Mouse (Mus musculus) kidney, postnatal 4 days (tissue): ENCODE measurements around the gene Eno2.
A peak's percentile ranks its signal among the peaks of the same experiment; 100 is the strongest.

Experiments used
- DNase-seq, 2 experiments: peaks; one replicate each; pipeline ENCODE4 v3.0.0; 2021; ENCODE audit warnings: mixed read lengths in 2 of 2

Eno2 gene

GRCm38 (mm10) chr6:124738511-124739023 lies 30.9 kb downstream of the Eno2 start, which contains the start of gene Ptpn6:
Gene Ptpn6, minus strand, starts transcription at chr6:124738714.
- DNase-seq = peak; percentile 79 to 90

DNA sequence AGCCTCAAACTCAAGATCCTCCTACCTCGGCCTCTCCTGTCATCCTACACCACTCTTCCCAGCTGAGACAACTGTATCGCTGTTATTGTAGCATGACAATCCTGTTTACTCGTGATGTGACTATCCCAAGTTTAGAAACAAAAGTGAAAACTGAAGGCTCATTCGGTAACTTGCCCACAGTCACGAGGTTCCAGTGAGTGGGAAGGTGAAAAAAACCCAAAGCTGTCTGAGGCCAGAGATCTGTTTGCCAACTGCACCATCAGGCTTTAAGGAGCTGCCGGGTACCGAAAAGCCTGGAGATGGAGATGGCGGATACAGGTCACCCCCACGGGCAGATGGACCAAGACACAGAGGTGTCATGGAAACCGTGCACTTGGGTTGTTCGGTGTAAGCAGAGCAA lies 32.4 kb downstream of the Eno2 start:
- no peak for DNase-seq

GRCm38 (mm10) chr6:124734417-124734816 lies 35.1 kb downstream of the Eno2 start:
- no peak for DNase-seq

DNA sequence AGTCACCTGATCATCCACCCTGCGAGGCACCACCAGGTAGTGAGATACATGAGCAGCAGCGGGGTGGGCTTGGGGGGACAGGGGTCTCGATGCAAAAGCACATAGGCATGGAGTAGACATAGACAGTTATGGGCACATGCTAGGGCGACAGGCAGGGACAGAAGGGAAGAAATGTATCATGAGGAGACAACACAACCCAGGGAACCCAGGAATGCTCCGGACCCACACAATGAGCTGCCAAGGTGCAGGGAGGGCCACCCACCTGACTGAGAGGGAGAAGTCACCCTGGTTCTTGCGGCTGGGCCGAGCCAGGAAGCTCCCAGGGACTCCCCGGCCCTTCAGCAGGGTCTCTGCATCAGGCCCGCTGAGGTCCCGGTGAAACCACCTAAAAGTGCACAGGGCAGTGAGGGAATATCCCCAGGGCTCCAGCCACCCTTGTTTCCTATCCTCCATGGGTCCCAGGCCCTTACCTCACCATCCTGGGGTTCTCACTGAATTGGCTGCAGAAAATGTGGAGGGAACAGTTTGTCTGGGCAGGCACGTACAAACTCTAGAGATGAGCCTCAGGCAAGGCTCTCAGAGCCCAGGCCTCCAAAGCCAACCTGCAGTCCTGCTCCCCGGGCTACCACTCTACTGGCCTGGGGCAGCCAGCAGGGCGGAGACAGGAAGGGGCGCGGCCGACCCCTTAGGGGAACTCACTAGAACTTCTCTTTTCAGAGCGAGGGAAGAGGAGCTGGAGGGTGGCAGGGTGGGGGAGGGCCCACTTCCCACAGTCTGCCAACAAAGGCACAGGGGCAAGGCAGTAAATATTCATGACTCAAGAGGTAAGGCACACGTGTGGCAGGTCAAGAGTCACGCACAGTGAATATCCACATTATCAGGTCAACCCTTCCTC lies 36.8 kb downstream of the Eno2 start:
- DNase-seq = peak; percentile 44 to 59

DNA sequence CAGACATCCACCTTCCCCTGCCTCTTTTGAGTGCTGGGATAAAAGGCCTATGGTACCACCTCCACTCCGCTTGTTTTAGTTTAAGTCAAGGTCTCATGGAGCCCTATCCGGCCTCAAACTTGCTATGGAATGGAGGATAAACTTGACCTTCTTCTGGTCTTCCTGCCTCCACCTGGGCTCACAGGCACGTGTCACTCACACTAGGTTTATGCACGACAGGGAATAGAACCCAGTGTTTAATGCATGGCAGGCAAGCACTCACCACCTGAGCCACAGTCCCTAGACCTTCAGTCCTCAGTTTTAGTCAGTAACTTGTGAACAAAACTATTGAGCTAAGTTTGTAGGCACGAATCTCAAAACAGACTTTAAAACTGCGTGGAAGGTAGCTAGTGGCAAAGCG lies 38.4 kb downstream of the Eno2 start:
- DNase-seq = no peak

DNA sequence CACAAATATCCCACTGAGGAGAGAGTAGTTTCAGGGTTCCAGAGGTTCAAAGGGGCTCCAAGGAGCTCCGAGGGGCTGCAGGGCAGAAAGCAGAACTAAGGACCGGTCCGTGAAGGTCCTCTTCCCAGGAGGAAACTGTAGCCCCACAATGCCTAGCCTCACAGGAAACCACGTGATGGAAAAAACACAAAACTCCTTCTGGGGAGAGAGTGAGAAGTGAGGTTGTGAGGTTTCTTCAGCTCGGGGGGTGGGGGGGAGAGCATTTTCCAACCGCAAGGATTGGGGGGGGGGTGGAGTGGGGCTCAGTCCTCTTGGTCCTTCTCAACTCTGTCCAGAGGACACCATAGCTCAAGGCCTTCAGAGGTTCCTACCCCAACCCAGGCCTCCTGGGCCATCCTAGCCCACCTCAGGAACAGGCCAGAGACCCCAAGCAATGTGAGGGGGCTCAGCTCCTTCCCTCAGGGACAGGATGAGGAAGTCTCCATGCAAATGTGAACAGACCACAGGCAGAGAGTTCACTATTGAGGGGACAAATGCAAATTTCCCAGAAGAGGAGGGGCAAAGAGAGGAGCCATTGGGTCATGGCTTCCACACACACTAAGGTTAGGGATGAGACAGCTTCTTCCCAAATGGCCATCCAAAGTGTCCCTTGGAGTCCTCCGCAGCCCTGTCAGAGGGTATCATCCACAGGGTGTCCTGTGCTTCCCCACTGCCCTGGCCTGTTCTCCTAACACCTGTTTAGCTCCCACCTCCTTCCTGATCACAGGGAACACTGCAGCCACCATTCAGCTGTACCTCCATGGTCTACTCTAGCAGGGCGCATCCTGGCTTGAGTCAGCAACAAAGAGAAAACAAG lies 39.4 kb downstream of the Eno2 start:
- DNase-seq = no peak

- DNase-seq = no peak
Observed at GRCm38 (mm10) chr6:124728621-124729020, 40.9 kb downstream of the Eno2 start.

- no peak for DNase-seq
Observed at GRCm38 (mm10) chr6:124724472-124724871, 45.0 kb downstream of the Eno2 start.

DNA sequence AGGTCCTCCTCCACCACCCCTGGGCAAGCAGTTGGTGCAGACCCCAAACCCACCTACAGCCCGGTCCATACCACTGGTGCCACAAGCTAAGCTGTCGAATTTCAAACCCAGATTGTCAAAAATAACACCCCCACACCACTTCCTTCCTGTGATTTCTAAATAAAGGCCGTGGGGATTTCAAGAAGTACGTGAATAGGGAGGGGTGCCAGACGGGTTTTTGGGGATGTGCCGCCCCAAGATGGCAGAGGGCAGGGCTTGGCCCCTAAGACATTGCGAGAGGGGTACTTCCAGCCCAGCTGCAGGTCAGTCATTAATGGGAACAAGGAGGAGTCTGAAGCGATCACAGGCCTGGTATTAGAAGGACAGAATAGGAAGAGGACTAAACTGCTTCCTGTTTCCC lies 45.9 kb downstream of the Eno2 start:
- DNase-seq = no peak

GRCm38 (mm10) chr6:124722876-124723473 lies 46.5 kb downstream of the Eno2 start:
- DNase-seq = no peak

DNA sequence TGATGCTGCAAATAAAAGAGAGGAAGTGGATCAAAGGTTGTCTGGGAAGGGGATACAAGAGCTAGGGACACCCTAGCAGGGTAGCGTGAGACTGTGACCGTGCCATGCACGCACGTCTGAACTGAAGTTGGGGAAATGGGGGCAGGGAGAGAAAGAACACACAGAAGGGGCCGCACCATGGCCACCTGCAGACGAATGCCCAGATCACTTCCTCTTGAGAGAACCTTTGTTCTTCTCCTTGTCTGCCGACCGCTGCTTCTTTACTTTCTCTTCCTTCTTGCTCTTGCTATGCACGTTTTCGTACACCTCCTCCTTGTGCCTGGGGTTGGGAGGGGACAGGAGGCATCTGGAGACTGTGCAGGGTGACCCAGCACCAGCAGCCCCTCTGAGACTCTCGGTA lies 48.6 kb downstream of the Eno2 start:
- DNase-seq = no peak

DNA sequence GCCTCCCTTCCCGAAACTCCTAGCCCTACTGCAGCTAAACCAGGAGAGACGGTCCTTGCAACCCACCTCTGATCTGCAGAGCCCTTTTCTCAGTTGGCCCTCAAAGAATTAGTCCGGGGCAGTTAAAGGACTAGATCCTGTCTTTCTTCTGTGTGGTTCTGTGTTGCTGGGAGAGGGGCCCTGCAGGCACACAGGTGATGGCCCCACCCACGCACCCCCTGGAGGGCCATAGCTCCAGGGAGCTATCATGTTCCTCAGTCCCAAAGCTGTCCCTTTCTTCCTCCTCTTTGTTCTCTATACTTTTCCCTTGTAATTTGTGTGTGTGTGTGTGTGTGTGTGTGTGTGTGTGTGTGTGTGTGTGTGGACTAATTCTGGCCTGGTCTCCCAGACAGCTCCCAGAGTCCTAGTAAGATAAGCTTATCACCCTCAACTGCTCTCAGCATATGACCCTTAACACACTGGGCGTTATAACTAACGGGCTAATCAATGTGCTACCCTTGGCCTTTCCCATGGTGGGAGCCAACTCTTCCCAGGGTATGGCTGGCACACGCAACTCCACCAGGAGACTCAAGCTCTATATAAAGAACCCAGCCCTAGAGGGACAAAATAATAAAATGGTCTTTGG lies 50.0 kb downstream of the Eno2 start:
- no peak for DNase-seq

- DNase-seq = peak; percentile 63 to 77
Observed at GRCm38 (mm10) chr6:124718703-124719102, 50.8 kb downstream of the Eno2 start.

DNA sequence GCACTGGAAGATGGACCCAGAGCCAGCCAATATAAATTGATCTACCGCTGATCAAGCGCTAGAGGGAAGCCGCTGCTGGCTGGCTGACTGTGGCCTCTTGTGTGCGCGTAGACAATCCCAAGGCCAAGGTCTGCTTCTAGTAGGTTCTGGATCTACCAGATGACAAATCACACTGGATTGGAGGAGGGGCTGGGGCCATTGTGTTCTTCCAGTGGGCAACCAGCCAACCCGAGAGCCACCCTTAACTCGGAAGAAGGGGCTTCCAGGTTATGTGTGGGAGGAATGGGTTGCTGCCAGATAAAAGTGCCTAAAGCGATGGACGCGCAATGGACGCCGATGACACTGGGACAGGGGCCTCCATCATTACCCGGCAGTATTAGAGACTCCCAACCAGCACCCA lies 51.5 kb downstream of the Eno2 start:
- DNase-seq = no peak

DNA sequence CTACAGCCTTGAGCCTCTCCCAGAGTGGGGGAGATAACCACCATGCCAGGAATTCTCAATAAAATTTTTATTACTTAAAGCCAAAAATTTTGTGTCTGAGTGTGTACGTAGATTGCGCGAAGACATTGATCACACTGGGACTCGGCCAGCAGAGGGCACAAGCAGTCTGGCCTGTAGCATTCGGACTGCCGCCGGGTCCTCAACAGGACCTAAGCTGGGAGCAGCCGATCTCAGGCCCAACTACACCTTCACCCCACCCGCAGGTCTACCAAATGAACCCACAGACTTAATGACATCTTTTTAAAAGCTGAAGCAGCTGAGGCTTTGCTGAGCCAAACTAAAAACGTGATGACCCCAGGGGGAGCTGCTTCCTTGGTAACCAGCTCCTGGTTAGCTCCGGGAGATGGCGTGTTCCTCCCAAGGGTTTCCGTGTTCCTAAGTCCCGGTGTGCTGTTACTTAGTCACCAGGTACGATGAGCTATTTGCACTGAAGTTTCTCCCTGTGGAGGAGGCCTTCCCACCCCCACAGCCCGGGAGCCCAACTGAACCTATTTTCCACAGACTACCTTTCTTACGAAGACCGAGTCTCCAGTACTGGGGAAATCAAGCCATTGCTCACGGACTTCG lies 52.5 kb downstream of the Eno2 start:
- peak; percentile 71 to 78 for DNase-seq

GRCm38 (mm10) chr6:124712918-124713317 lies 56.6 kb downstream of the Eno2 start:
- no peak for DNase-seq

- peak; percentile 99 for DNase-seq
Observed at GRCm38 (mm10) chr6:124711824-124712782, 57.4 kb downstream of the Eno2 start, which contains the start of the genes Emg1 and Phb2. Gene Emg1, minus strand, starts transcription at chr6:124712178. Gene Phb2, plus strand, starts transcription at chr6:124712336.
